Mouse (Mus musculus) lung, adult 18-20 months (tissue): ENCODE results near the gene Zfp612.

Experiments
- DNase-seq, 2 experiments: peaks; one replicate each; pipeline ENCODE4 v3.0.0; 2022; ENCODE audit warnings: mixed read lengths in 2 of 2

The Zfp612 gene

DNA sequence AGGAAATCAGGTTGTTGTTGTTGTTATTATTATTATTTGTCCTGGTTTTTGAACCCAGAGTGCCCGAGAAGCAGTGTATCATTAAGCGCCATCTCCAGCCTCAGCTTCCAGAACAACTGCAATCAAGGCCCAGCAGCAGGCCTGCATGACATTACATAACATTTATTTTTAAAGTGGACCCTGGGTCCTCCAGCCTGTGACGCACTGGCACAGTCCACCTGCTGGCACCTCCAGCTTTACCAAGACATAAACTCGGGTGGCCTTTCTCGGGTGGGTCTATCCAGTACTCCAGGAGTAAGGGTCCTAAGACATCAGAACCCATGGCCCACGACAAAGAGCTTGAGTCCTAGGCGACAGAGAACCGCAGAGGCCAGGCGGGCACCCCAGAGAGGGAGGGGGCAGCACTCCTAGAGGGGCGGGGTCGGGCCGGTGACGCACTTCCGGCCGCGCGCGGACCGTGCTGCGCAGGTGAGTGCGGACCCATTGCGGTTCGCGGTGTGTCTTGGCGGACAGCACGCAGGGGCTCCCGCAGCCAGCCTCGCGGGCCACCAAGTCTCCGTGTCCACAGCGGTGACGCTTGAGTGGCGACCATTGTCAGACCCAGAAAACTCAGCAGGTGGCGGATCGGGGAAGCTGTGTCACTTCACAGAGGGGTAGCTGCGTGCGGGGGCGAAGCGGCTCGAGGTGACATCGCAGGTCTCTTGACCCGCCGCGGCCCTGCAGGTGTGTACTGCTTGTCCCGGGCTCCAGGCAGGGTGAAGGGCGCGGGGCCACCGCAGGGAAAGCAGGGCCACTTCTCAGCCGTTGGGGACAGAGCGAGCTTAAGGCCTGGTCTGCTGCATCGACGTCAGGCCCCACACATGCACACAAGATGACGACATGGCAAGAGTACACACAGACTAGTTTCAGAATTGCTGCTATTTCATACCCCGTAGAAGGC, at the start of gene Zfp612:
TSS of gene Zfp612 (plus strand) at position 465 of the 940 bp plus-strand sequence.
- peak; percentile 59 to 74 for DNase-seq

DNA sequence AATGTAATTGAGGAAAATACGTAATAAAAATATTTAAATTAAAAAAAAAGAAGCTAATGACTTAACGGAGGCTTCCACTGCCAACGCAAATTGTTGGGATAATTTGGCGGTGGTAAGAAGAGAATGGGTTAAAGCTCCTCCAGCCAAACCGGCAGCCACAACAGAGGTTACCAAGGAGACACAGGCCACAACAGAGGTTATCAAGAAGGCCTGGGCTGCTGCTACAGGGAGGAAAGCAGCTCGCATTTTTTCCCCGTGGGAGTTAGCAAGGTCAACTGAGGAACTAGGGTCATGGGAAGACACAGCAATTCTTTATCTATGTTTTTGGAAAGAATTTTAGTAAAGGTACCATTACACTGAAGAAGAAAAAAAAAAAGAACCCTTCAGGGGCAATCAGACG, 45.8 kb upstream of the Zfp612 start:
- DNase-seq: peak in 1 of 2 experiments; percentile 17

DNA sequence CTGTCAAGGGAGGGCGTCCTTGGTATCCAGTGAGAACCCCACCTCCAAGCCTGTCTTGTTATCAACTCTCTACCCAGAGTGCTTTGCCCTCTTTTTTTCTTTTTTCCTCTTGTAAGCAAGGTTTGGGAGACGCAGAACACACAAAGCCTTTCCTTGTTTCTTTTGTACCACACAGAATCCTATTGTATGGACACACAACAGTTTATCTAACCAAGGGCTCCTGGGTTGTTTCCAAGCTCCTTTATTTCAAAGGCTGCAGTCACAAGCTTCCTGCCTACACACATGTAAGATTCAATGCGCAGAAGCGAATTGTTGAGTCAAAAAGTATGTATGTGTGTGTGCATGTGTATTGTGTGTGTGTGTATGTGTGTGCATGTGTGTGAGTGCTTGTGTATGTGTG, 45.2 kb upstream of the Zfp612 start:
- no peak for DNase-seq

DNA sequence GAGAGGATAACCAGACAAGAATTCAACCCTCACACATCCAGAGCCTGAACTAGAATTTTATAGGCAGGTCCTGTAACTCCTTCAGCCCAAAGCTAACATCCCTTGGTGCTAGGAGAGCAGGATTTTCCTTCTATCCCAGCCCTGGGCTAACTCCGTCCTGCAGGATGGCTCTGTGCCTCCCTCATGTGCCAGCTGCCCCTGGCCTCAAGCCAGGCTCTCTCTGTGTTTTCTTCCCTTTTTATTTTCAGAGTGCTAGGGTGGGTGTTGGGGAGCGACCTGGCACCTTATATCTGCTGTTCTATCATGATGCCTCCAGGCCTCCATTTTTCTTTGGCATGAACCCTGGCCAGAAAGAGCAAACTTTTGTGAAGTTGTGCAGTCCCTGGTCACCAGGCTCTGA, 43.4 kb upstream of the Zfp612 start:
- no peak for DNase-seq

DNA sequence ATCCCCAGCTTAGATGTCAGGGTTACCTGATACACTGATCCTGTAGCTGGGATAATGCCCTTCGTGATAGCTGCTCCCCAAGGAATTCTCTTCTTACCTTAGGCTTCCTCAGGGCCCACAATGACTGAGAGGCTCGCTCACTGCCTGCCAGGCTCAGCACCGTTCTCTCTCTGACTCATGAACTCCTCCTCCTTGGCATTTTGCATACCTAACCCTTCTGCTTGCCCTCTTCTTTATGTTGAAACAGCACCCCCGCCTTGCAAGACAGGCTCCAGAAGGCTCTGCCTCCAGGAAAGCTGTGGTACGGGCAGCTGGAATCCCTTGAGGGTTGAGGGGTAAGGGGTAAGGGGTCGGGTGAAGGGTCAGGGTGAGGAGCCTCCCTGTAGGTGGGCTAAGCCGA, 40.3 kb upstream of the Zfp612 start:
- no peak for DNase-seq

DNA sequence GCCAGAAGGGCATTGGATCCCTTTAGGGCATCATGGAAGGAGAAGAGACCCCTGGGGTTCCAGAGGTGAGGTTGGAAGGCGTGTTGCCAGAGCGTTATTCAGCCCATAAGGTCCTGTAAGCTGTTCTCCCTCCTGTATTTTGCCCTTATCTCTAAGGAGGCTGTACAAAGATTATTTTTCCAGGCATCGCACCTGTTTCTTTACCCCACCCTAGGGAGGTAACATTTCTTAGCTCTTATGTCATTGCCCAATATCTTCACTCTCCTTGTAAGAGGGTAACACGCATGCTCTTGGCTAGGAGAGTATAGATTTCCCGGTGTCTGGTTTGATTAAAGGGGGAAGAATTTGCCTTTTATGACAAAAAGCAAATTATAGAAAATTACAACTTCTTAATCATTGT, 39.9 kb upstream of the Zfp612 start, which contains the start of gene Chst4:
TSS of gene Chst4 (minus strand) at position 82 of the 400 bp plus-strand sequence.
- DNase-seq: no peak

DNA sequence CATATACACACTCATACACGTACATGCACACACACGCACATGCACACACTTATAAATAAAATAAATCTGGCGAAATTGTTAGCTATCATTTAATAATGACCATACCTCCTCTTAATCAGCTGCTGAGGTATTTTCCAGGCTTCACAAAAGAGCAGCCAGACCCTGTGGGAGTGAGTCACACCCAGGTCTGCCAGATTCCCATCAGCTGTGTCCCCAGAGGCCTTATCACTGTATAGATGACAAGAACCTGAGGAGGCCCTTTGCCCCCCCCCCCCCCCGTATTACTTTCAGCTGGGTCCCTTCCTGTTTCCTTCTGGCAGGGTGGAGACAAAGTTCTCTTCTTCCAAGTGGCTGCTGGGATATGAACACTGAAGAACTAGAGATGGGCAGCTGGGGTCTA, 39.0 kb upstream of the Zfp612 start:
- no peak for DNase-seq

DNA sequence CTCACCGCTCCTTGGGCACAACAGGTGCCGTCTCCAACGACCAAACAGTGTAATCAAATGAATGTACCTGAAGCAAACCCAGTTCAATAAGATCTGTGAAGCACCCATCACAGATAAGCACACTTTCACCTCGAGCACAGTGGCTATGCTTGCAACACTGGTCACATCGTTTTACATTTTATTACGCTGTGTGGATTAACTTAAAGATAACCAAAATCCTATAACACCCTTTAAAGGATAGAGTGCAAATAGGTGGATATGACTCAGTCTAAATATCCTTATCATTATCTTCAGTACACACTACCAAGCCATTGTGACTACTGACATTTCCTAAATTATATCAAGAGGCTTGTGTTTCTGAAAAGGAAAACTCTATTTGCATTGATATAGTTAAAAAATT, 28.3 kb upstream of the Zfp612 start:
- no peak for DNase-seq

DNA sequence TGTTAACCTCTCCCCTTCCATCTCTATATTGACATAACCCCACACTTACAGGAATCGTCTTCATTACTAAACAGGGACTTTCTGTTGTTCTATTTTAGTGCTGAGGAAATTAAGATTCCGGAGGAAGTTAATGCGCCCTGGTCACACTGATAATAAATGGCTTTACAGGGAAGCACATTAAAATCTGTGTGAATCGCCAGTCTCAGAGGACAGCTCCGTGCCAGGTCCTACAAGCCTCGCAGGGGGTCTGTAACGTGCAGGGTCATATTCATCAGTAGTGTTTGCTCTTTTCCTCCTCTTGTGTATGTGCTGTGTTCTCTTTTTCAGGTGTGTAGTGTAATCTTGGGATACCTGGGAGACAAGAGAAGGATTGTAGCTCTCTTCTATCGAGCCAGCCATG, 21.3 kb upstream of the Zfp612 start:
- no peak for DNase-seq

DNA sequence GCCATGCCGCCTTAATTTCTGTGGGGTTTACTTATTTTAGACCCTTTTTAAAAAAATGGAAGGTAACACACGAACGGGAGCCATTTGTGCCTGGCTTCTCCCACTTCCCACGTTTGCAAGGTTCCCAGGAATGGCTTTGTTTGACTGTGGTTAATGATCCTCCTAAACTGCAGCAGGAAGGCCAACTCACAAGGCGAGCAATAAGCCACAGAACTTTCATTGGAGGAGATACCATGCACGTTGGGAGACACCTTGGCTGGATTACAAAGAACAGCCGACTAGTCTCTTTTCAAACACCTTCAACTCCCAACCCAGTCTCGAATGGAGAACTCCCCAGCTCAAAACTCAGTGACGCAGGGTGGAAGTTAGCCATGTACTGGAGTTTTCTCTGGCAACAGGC, 15.4 kb upstream of the Zfp612 start:
- DNase-seq: no peak

DNA sequence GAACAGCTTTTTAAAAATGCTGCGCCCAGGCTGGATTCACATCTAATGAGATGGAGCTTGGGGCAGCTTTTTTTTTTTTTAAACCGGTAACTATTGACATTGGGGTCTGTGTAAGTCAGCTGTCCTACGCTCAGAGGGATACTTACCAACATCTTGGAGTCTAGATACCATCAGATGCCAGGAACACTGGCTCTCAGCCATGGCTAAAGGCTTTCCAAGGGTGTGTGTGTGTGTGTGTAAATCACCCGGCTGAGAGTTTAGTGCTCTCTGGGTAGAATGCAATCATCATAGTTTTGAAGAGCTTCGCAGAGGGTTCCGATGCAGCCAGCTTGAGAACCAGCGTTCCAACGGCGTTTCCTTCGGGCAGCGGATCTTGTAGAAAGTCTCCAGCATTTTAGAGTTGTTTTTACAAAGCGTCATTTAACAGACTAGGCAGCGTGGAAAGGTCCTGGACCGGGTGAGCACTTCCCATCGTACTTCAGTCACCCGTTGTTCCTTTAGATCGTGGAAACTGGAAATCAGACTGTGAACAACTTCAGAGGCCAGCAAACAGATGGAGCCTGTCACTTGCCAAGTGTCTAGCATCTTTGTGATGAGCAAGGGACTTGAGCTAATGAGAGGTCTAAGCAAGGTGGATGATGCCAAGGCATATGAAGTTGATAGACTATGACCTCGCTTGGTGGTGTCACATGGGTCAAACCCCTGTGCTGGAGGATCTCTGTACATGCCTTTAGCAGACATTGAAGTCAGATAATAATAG, 14.8 kb upstream of the Zfp612 start:
- no peak for DNase-seq

DNA sequence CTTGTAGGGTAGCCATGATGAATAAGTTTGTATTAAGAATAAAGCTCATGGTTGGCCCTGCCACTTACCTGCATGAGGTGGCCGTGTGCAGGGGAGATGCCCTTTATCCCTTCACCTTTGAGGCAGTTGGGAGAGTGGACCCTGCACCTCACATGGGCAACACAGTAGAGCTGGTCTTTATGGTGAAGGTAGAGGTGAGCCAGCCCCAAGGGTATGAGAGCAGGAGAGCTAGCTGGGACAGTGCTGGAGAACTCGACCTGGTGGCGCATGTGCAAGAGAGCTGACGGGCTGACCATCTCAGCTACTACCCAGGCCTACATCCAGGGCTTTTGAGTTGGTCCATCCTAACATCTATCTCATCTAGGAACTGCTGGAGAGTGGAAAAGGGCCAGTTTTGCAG, 13.9 kb upstream of the Zfp612 start:
- no peak for DNase-seq

DNA sequence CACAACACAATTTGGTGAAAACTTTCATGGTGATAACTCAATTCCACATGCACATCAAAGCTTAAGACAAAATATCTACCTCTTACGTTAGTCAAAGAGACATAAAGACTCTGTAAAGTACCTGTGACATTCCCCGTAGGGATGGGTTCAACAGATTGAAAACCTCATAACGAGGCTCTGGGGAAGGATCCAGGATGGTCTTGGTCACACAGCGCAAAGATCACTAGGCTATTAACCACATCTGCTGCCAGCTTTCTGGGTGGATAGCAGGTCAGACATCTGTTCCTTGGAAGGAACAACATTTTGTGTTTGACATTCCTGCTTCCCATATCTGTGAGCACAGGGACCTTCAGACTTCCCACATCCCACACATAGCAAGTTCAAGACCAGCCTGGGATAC, 9.8 kb upstream of the Zfp612 start:
- no peak for DNase-seq

DNA sequence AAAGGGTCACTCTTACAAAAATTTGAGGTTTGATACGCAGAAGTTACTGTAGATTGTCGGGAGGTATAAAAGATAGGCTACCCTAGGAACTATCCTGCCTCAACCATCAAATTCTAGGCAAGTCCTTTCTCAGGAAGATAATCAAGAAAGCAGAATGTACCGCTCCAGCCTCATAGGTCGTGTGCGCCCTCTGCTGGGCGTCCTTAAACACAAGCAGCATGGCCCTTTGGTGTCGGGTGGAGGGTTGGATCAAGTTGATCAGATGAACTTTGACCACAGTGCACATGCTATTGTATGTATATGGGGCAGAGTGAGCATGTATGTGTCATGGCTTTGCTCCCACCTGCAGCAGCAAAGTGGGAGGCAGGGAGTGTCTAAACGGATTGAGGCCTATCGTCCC, 7.9 kb upstream of the Zfp612 start:
- peak; percentile 34 to 40 for DNase-seq

DNA sequence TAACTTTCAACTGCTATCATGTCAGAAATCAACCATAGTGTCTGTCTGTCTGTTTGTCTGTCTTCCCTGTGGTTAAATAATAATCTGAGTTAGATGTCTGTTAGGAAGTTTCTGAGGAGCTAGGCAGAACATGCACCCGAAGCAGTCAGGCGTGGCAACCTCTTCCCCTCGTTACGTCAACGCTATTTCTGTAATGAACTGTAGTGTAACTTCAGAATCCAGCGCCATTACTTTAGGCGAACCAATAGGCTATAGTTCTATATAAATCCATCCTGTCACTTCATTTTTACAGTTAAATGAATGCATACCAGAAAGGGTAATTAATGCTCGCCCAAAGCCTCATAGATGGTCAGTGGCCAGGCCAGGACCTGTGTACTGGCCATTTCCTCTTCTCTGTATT, 5.0 kb upstream of the Zfp612 start:
- DNase-seq: no peak

DNA sequence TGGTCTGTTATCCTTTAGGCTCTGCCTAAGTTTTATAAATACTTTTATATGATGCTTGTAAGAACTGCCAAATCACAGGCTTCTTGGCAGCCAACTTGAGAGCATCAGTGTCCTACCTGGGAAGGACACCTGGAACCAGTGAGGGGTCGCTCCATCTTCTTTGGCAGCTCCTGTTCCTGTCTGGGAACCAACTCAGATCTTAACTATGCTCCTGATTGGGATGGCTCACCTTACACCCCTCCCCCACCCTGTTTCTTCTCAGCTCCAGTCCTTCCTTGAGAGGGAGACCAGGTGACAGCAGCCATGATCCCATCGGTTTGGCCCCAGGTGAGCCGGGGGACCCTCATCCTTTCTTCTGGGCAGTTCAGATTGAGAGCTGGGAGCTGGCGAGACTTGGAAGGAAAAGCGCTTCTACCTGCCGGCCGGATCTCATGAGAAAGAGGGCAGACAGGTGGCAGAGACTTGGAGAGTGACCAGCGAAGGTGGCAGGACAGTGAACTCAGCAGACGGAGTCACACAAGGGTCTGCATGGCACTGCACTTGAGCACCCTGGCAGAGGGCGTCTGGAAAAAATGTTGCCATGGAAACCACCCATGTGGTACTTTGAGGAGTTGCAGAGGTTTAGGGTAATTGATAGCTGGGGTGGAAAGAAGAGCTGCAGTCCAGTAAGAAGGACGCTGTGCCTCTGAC, 3.0 kb downstream of the Zfp612 start:
- DNase-seq: no peak

DNA sequence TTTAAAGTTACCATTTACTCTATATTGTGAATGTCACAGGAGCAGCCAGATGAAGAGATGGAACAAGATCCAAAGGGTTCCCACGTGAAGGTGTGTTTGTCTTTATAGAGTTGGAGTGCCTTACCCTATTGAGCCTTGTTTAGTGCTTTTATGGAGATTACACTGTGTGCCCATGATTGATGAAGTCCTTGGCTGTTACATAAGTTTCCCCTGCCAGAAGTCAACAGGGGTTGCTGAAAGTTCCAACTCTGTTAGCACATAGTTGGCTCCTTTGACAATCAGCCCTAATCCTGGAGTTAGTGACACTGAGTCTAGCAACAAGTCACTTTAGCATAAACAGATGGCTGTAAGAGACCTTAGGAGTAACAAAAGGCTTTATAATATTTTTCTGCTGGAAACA, 12.3 kb downstream of the Zfp612 start:
- peak in 1 of 2 experiments; percentile 10 for DNase-seq

DNA sequence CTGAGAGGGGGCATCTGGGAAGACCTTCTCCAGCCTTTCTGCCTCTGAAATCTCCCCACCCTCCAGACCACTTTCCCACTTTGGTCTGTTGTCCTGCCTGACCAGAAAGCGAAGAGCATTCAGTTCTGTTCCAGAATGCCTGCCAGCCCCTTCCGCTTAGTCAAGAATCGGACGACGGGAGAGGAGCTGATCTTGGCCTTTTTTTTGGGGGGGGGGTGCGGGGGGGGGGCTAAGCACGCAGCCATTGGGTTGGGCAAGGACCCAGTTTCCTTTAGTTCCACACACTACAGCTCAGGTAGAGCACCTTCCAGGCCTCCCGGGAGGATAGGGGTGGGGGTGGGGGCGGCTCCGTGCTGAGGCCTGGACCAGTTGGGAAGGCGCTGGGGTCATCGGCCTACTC, 21.4 kb downstream of the Zfp612 start, which contains the start of gene Gm21964:
TSS of gene Gm21964 (plus strand) at position 301 of the 400 bp plus-strand sequence.
- no peak for DNase-seq

DNA sequence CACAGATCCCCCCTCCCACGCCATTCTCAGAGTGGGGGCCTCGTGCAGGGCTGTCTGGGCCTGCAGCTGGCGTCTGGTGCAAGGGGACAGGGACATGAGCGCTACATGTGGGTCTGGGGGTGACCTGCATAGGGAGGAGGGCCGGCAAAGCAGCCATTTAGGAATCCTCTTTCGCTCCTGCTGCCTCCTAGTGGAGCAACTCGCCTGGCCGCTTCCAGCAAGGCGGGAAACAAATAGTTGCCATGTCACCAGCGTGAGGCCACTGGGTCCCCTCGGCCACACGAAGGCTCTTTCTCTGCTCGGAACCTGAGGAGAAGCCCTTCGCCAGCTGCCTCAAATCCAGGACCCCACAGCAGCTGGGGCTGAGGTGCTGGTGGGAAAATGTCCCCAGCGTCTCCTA, 22.1 kb downstream of the Zfp612 start:
- DNase-seq: no peak

DNA sequence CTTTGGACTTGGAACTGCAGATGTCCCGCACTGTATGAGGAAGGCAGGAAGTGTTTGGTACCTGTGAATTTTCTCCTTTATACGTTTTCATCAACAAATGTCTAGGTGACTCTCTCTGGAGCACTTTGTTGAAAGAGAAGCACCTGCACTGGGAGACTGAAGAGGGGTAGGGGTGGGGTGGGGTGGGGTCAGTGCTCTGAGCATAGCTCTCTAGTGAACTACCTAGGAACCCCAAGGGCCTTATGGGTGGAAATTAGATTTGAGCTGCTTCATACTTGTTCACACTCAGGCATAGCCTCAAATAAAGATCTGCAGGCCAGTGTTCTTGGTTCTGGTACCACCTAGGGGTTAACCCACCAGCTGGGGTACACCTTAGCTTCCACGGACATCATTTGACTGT, 23.1 kb downstream of the Zfp612 start, which contains the start of gene Gm17720:
TSS of gene Gm17720 (minus strand) at position 101 of the 400 bp plus-strand sequence.
- DNase-seq: no peak

DNA sequence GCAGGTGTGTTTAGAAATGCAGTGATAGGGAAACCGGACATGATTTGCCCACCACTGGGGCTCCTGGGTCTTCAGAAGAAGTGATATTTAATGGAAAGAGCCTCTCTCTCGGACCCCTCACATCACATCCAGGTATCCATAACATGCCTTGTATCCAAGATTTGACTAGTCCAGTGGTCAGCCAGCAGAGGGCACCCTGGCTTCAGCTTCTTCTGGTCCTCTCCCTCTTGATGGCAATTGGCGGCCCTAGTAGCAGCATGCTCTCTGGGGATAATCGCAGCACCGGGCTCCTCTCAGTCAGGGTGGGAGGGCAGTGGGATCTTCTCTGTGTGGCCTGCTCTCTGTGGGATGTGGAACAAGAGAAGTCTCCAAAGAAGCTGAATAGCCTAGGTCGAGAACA, 40.2 kb downstream of the Zfp612 start:
- DNase-seq: no peak

DNA sequence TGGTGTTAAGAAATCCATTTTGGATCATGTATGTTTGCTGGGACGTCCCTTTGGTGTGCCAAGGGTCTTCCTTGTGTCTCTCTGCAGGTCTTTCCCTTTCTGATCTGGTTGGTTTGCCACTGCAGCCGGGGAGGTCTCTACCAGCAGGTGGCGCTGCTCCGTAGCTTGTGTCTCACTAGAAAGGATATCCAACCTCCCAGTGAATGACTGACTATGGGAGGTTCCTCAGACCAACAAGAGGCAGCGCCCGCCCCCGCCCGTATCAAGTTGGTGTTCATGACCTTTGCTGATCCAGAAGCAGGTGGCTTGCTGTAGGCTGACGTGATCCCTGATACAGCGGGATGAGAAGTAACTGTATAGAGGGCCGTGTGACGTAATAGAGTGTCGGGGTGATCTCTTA, 51.0 kb downstream of the Zfp612 start:
- DNase-seq: peak; percentile 53 to 56

DNA sequence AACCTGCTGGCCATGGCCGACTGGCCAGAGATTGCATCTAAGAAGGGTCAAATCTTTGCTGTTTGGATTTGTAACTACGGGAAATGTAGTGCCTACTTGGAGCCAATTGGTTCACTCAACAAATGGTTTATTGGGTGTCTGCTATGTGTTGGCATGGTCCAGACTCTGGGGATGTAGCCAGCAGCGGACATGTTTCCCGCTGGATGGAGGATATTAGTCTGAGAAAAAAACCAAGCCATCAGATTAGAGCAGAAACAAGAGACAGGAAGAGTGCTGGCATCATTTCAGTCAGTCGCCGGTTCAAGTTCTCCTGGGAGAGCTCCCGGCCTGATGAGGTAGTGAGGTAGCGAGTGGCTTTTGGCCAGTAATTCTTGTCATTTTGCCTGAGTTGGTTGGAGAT, 54.7 kb downstream of the Zfp612 start:
- DNase-seq: no peak
